Mouse (Mus musculus): ENCODE measurements around the gene Psmb9. TPM values are rescaled to one million over a fixed set of nuclear protein-coding genes. Genes with fewer than 3 reads are reported as not detected.
"Not testable (repeated sequence)": the region's sequence is repeated elsewhere in the genome, so short reads cannot be mapped to it uniquely, and the experiment has no call there.

Psmb9 gene
- polyA plus RNA-seq, 1 experiment from 2014 or later, result 32.2 TPM

DNA sequence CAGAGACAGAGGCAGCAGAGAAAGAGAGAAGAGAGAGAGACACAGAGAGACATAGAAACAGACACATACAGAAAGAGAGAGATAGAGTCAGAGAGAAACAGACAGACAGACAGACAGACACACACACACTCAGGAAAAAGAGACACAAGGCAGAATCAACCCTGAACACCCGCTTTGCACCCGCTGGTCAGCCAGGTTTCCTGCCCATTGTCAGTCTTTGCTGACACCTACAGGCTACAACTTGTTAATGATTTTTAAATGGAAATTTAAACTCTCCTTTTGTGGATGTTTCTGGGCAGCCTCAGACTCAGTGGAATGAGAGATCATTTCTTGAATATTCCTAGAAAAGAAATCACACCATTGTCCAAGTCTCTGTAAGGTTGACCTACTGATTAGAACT, 18.3 kb downstream of the Psmb9 start:
- ATAC-seq (replicated peaks; ENCODE audit: extremely low read depth, insufficient read depth, low FRiP score), result no peak
- H3K36me3 ChIP-seq (ENCODE audit: control insufficient read depth, insufficient read depth), result no peaks in the 10 kb centered on the region
- H3K4me1 ChIP-seq (ENCODE audit: control insufficient read depth, insufficient read depth, low read length), result no peaks in the 10 kb centered on the region
- no peaks in the 10 kb centered on the region; the same call in 1 of the 2 replicates for H3K27me3 ChIP-seq (ENCODE audit: control insufficient read depth, insufficient read depth, low read length)
- no peak overlapping the region for H3K4me2 ChIP-seq (ENCODE audit: low read depth, low read length)
- no peak overlapping the region for H3K4me3 ChIP-seq (ENCODE audit: low read length)
- no peak overlapping the region for H3K9ac ChIP-seq (ENCODE audit: low read length)
- WGBS, result 0% methylated on average over 2 of the region's 2 CpGs
- peaks cover 9% of the 10 kb centered on the region for H3K9me3 ChIP-seq (replicated peaks; ENCODE audit: control insufficient read depth, low read length)
- H3K27ac ChIP-seq (ENCODE audit: low read length), result no peak overlapping the region

GRCm38 (mm10) chr17:34165033-34165730, 22.4 kb downstream of the Psmb9 start:
- peaks cover 11% of the 10 kb centered on the region for H3K9me3 ChIP-seq (replicated peaks; ENCODE audit: control insufficient read depth, low read length)
- 63% methylated on average over 6 of the region's 6 CpGs for WGBS

GRCm38 (mm10) chr17:34164202-34164895, 23.2 kb downstream of the Psmb9 start:
- Histone ChIP-seq H3K27ac (ENCODE audit: low read length) (no peak overlapping the region), H3K4me2 (ENCODE audit: low read depth, low read length) (no peak overlapping the region), H3K9ac (ENCODE audit: low read length) (no peak overlapping the region), H3K27me3 (ENCODE audit: control insufficient read depth, insufficient read depth, low read length) (no peaks in the 10 kb centered on the region), H3K9me3 (replicated peaks; ENCODE audit: control insufficient read depth, low read length) (peaks cover 11% of the 10 kb centered on the region), H3K36me3 (ENCODE audit: control insufficient read depth, insufficient read depth) (no peaks in the 10 kb centered on the region), H3K4me1 (ENCODE audit: control insufficient read depth, insufficient read depth, low read length) (no peaks in the 10 kb centered on the region), H3K4me3 (ENCODE audit: low read length) (no peak overlapping the region)
- ATAC-seq (replicated peaks; ENCODE audit: extremely low read depth, insufficient read depth, low FRiP score), result no peak
- 35% methylated on average over 9 of the region's 9 CpGs for WGBS

More at GRCm38 (mm10) chr17:34165033-34165730, 22.4 kb downstream of the Psmb9 start:
- H3K4me2 ChIP-seq (ENCODE audit: low read depth, low read length), result no peak overlapping the region
- H3K4me1 ChIP-seq (ENCODE audit: control insufficient read depth, insufficient read depth, low read length), result no peaks in the 10 kb centered on the region
- H3K4me3 ChIP-seq (ENCODE audit: low read length), result no peak overlapping the region
- no peak for ATAC-seq (replicated peaks; ENCODE audit: extremely low read depth, insufficient read depth, low FRiP score)
- H3K27ac ChIP-seq (ENCODE audit: low read length), result no peak overlapping the region
- no peaks in the 10 kb centered on the region for H3K36me3 ChIP-seq (ENCODE audit: control insufficient read depth, insufficient read depth)
- H3K27me3 ChIP-seq (ENCODE audit: control insufficient read depth, insufficient read depth, low read length), result no peaks in the 10 kb centered on the region
- H3K9ac ChIP-seq (ENCODE audit: low read length), result no peak overlapping the region

DNA sequence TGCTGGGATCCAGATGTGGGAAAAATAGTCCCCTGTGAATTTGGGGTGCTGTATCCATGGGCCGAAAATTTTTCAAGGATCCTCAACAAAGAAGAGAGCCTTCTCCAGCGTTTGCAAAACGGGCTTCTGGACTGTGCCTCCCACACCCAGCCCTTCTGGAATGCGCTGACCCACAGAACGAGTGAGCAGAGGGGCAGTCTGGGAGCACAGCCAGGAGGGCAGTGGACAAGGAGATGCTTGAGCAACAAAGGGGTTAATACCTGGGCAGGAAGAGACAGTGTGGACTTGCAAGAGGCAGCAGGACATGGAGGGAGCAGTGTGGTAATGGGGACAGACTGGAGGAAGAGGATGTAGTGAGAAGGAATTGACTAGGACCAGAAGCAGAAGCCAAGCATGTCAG, 32.0 kb downstream of the Psmb9 start:
- no peak for ATAC-seq (replicated peaks; ENCODE audit: extremely low read depth, insufficient read depth, low FRiP score)
- Histone ChIP-seq H3K27me3 (ENCODE audit: control insufficient read depth, insufficient read depth, low read length) (no peaks in the 10 kb centered on the region; the same call in 1 of the 2 replicates), H3K27ac (ENCODE audit: low read length) (no peak overlapping the region), H3K4me1 (ENCODE audit: control insufficient read depth, insufficient read depth, low read length) (no peaks in the 10 kb centered on the region), H3K4me2 (ENCODE audit: low read depth, low read length) (no peak overlapping the region), H3K9me3 (replicated peaks; ENCODE audit: control insufficient read depth, low read length) (no peaks in the 10 kb centered on the region), H3K36me3 (ENCODE audit: control insufficient read depth, insufficient read depth) (no peaks in the 10 kb centered on the region), H3K9ac (ENCODE audit: low read length) (no peak overlapping the region), H3K4me3 (ENCODE audit: low read length) (no peak overlapping the region)
- 46% methylated on average over 5 of the region's 5 CpGs for WGBS

GRCm38 (mm10) chr17:34152923-34153322, 34.6 kb downstream of the Psmb9 start, which contains the start of gene H2-DMb1:
Gene H2-DMb1 (plus strand): TSS chr17:34153072.
- Histone ChIP-seq H3K4me2 (ENCODE audit: low read depth, low read length) (no peak within 1 kb of the TSS), H3K4me3 (ENCODE audit: low read length) (no peak within 1 kb of the TSS), H3K27ac (ENCODE audit: low read length) (no peak within 1 kb of the TSS), H3K27me3 (ENCODE audit: control insufficient read depth, insufficient read depth, low read length) (no peaks in the 10 kb centered on the region; the same call in 1 of the 2 replicates), H3K9ac (ENCODE audit: low read length) (no peak within 1 kb of the TSS), H3K9me3 (replicated peaks; ENCODE audit: control insufficient read depth, low read length) (no peaks in the 10 kb centered on the region), H3K36me3 (ENCODE audit: control insufficient read depth, insufficient read depth) (no peaks in the 10 kb centered on the region), H3K4me1 (ENCODE audit: control insufficient read depth, insufficient read depth, low read length) (no peaks in the 10 kb centered on the region)
- ATAC-seq (replicated peaks; ENCODE audit: extremely low read depth, insufficient read depth, low FRiP score), result no peak
- 53% methylated on average over 4 of the region's 4 CpGs for WGBS

DNA sequence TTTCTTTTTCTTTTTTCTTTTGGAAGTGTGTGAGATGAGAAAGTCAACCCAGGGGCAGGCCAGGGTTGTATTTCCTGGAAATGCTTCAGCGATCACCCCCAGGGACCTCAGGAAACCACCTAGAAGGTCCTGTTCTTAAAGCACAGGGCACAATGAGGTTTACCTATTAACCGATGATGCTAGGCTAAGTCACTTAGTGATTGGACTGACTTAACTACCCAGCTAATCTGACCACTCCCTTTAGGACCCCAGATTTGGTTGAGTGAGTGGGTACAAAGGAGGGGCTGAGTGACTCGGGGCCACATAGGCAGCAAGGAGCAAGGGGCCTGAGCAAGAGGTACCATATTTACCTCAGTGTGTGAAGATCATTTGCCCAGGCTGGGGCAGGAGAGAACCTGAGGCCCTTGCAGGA, 42.6 kb downstream of the Psmb9 start:
- WGBS, result 61% methylated on average over 3 of the region's 3 CpGs
- peaks cover 3% of the 10 kb centered on the region for H3K4me1 ChIP-seq (ENCODE audit: control insufficient read depth, insufficient read depth, low read length)
- H3K9me3 ChIP-seq (replicated peaks; ENCODE audit: control insufficient read depth, low read length), result no peaks in the 10 kb centered on the region
- no peak overlapping the region for H3K4me2 ChIP-seq (ENCODE audit: low read depth, low read length)
- no peak overlapping the region for H3K9ac ChIP-seq (ENCODE audit: low read length)
- no peak for ATAC-seq (replicated peaks; ENCODE audit: extremely low read depth, insufficient read depth, low FRiP score)
- peaks cover 12% of the 10 kb centered on the region for H3K27me3 ChIP-seq (ENCODE audit: control insufficient read depth, insufficient read depth, low read length)
- H3K36me3 ChIP-seq (ENCODE audit: control insufficient read depth, insufficient read depth), result no peaks in the 10 kb centered on the region
- no peak overlapping the region for H3K27ac ChIP-seq (ENCODE audit: low read length)
- no peak overlapping the region for H3K4me3 ChIP-seq (ENCODE audit: low read length)

DNA sequence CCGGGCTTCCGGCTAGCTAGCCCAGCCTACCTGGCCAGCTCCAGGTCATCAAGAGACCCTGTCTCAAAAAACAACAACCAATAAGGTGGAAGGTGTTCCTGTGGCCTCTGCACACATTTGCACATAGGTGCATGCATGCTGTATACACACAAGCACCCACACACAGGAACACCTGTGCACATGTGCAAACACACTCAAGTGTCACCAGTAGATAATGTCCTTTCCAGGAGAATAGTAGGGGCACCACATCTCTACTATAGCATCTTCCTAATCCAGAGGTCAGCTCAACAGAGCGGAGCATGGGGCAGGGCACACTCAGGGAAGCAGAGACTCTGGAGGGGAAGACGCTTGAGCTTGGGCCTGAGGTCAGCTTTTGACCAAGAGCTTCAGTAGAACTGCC, 43.3 kb downstream of the Psmb9 start:
- H3K27me3 ChIP-seq (ENCODE audit: control insufficient read depth, insufficient read depth, low read length), result peaks cover 14% of the 10 kb centered on the region

DNA sequence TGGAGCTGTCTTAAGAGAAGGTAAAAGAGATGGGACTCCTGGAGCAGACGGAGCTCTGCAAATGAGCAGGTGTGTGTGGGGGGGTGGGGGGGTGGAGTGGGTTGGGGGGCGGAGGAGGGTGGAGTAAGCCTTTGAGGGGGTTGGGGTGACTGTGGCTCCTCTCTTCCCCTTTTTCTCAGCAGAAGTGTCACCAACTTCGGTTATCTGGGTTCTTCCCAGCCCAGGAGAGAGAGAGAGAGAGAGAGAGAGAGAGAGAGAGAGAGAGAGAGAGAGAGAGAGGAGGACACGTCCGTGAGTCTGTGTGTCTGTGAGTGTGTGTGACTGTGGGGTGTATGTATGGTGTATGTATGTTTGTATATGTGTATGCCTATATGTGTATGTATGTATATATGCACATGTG, 44.1 kb downstream of the Psmb9 start:
- Histone ChIP-seq H3K27ac (ENCODE audit: low read length) (no peak overlapping the region), H3K36me3 (ENCODE audit: control insufficient read depth, insufficient read depth) (no peaks in the 10 kb centered on the region), H3K4me3 (ENCODE audit: low read length) (no peak overlapping the region), H3K27me3 (ENCODE audit: control insufficient read depth, insufficient read depth, low read length) (peaks cover 18% of the 10 kb centered on the region), H3K9me3 (replicated peaks; ENCODE audit: control insufficient read depth, low read length) (no peaks in the 10 kb centered on the region), H3K4me2 (ENCODE audit: low read depth, low read length) (no peak overlapping the region), H3K9ac (ENCODE audit: low read length) (no peak overlapping the region), H3K4me1 (ENCODE audit: control insufficient read depth, insufficient read depth, low read length) (peaks cover 9% of the 10 kb centered on the region)
- no peak for ATAC-seq (replicated peaks; ENCODE audit: extremely low read depth, insufficient read depth, low FRiP score)
- WGBS, result 51% methylated on average over 5 of the region's 5 CpGs

More for the DNA sequence above, 43.3 kb downstream of the Psmb9 start:
- not testable (repeated sequence) for H3K4me3 ChIP-seq (ENCODE audit: low read length); H3K9me3 ChIP-seq (replicated peaks; ENCODE audit: control insufficient read depth, low read length); H3K27ac ChIP-seq (ENCODE audit: low read length); H3K36me3 ChIP-seq (ENCODE audit: control insufficient read depth, insufficient read depth); H3K4me1 ChIP-seq (ENCODE audit: control insufficient read depth, insufficient read depth, low read length); H3K4me2 ChIP-seq (ENCODE audit: low read depth, low read length); H3K9ac ChIP-seq (ENCODE audit: low read length); ATAC-seq (replicated peaks; ENCODE audit: extremely low read depth, insufficient read depth, low FRiP score)
- WGBS, result 88% methylated on average over 4 of the region's 4 CpGs

DNA sequence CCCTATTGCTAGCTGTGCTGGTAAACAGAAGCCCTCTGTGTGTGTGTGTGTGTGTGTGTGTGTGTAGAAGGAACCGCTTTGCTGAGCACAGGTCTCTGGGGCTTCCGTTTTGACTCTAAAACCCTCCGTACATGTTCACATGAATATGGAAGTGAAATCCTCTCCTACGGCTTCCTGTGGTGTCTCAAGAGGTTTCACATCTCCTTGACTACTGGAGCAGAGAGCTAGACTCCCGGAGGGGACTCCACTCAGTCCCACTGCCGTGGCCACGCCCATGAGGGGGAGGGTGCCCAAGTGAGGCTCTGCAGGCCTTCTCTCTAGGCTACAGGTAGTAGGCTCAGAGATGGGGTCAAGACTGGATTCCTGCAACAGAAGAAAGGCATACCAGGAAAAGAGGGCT, 44.5 kb downstream of the Psmb9 start, which contains the start of gene H2-DMb2:
Gene H2-DMb2 (plus strand): TSS at position 275 of the 400 bp plus-strand sequence.
- ATAC-seq (replicated peaks; ENCODE audit: extremely low read depth, insufficient read depth, low FRiP score), result peak; percentile 50
- H3K4me1 ChIP-seq (ENCODE audit: control insufficient read depth, insufficient read depth, low read length), result peaks cover 9% of the 10 kb centered on the region
- H3K4me2 ChIP-seq (ENCODE audit: low read depth, low read length), result no peak within 1 kb of the TSS
- H3K9me3 ChIP-seq (replicated peaks; ENCODE audit: control insufficient read depth, low read length), result no peaks in the 10 kb centered on the region
- H3K36me3 ChIP-seq (ENCODE audit: control insufficient read depth, insufficient read depth), result no peaks in the 10 kb centered on the region
- peak within 1 kb of the TSS; percentile 61; the same call in 1 of the 2 replicates for H3K27ac ChIP-seq (ENCODE audit: low read length)
- H3K4me3 ChIP-seq (ENCODE audit: low read length), result no peak within 1 kb of the TSS
- 34% methylated on average over 7 of the region's 7 CpGs for WGBS
- H3K9ac ChIP-seq (ENCODE audit: low read length), result no peak within 1 kb of the TSS
- H3K27me3 ChIP-seq (ENCODE audit: control insufficient read depth, insufficient read depth, low read length), result peaks cover 22% of the 10 kb centered on the region
